Mouse (Mus musculus): ENCODE data around the gene Mcm9.
"Not testable (repeated sequence)": the region's sequence is repeated elsewhere in the genome, so short reads cannot be mapped to it uniquely, and the experiment has no call there.

Mcm9 gene

DNA sequence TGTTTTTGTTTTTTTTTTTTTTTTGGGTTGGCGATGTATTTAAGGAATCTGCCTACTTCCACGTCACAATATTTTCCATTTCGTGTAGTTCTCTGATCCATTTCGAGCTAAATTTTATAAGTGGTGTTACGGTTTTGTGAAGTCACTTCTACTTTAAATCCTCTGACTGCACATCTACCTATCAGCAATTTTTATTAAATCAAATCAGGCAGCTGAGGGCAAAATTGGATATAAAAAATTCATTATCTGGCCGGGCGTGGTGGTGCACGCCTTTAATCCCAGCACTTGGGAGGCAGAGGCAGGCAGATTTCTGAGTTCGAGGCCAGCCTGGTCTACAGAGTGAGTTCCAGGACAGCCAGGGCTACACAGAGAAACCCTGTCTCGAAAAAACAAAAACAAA is at the start of gene Mcm9:
Gene Mcm9 (minus strand): TSS at position 101 of the 400 bp plus-strand sequence.
- DNase-seq: not testable (repeated sequence)

- DNase-seq: no peak
Observed at GRCm38 (mm10) chr10:53661788-53662187, 31.5 kb upstream of the Mcm9 start.

DNA sequence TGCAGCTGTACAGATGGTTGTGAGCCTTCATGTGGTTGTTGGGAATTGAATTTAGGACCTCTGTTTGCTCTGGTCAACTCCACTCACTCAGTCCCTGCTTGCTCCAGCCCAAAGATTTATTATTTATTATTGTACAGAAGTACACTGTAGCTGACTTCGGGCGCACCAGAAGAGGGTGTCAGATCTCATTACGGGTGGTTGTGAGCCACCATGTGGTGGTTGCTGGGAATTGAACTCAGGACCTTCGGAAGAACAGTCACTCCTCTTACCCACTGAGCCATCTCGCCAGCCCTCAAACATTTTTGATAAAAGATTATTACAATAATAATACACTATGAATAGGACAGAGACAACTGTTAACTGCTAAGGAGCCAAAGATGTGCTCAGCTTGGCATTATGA is 24.0 kb upstream of the Mcm9 start:
- not testable (repeated sequence) for DNase-seq

DNA sequence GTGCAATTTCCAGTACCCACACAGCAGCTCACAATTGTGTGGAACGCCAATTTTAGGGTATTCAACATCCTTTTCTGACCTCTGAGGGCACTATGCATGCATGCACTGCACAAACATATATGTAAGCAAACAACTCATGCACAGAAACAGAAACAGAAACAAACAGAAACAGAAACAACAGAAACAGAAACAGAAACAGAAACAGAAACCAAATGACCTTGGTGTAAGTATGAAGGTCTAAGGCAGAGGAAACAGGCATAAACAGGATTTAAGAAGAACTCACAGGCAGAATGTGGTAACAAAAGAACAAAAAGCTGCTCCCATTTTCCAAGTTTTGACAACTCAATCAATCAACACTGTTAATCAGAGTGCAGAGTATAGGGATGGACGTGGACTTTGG is 20.4 kb upstream of the Mcm9 start:
- DNase-seq: no peak

DNA sequence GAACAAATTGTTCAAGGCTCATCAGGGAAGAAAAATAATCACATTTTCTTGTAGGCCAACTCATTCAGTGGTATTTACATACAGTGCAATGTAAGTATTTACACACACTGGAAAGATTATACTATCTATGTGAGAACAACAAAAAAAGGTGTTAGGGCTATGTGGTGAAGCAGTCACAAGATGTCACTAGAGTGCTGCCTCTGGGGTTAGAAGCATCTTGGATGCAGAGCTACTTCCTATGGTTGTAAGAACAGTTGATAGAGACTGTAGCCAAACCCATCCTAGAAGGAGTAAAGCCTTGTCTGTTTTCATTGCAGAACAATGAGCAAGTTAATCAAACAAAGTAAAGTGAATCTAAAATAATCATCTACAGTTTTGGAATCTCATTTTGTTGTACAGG is 11.3 kb upstream of the Mcm9 start:
- DNase-seq: peak; percentile 54 to 60

DNA sequence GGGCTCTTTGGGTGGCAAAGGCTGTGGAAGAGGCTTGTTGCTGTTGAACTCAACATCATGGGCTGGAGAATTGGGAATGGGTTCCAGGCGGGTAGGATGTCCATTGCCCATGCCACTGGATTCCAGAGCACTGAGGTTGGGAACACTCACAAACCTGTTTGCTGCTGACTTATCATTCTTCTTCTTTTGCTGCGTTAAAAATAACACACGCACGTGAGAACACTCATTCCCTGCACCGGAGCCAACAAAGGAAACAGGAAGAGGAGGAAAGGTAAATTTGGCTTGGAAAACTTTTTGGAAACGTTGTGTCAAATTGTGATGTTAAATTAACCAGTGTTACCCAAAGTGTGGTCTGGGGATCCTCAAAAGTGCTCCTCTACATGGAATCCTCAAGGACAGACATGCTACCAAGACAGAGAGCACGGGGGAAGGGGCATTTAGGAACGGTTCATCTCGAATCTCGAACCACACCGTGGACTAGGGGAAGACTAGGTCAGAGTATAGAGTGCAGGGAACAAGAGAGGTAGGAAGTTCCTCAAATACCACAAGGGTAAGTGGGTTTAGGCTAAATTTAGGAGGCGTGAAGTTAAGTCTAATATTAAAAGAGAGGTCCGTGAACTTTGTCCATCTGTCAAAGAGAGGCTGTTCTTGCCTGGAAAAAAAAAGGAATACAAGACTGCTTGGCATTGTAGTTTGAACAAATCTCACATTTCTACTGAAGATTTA is 5.2 kb upstream of the Mcm9 start:
- DNase-seq: no peak

DNA sequence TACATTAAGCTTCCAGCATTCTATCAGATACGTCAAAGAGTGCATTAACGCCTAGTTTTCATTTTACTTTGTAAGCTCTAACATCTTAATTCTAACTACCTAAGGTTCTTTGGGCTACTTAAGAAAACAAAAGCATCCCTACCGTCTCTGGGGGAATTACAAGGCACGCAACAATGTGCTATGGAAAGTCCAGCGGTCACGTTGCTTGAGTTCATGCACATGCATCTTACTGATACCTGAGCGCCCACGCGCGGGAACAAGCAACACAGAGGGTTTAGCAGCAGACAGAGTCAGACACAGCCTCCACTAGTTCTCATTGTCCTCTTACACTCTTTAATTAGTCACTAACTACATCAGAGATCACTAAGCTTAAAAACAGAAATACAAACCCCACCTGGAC is 3.9 kb upstream of the Mcm9 start:
- no peak for DNase-seq

GRCm38 (mm10) chr10:53629918-53630250 is 355 bp downstream of the Mcm9 start:
- DNase-seq: peak; percentile 95 to 99

GRCm38 (mm10) chr10:53629247-53629917 is 857 bp downstream of the Mcm9 start:
- peak; percentile 97 to 99 for DNase-seq

- DNase-seq: no peak
Observed at GRCm38 (mm10) chr10:53615850-53616616, 14.2 kb downstream of the Mcm9 start.

- DNase-seq: no peak
Observed at GRCm38 (mm10) chr10:53613955-53614354, 16.3 kb downstream of the Mcm9 start.

DNA sequence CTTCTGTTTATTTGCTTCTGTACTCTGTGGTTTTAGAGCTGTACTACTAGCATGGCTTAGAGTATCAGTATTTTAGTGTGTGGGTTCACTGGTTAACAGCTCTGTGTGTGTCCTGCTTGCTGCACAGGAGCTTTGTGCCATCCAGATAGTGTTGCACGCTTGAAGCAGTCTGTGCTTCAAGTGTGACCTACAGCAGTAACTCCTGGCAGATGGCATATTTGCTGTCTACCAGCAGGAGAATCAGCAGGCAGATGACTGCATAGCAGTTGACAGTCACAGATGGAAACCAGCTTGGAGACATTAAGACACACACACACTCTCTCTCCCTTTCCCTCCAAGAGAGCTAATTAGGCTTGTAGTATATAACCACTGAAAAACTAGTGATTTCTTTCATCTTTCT is 18.1 kb downstream of the Mcm9 start:
- DNase-seq: peak; percentile 76 to 87

DNA sequence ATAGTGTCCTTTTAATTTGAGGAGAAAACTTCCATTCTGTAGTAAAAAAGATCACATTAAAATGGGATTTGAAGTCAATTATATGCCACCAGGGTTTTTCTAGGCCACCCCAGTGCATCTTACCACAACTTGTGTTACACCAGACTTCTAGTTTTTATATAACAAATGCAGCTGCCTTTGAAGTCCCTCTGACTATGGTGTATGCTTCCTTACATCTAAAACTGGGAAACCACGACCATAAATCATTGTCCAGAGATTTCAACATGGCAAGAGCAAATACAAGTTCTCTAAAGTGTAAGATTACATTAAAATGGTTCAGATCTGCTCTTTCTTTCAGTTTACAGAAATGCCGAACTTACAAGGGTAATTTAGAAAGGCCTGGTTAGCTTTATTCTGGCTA is 22.0 kb downstream of the Mcm9 start:
- DNase-seq: no peak

- DNase-seq: no peak
Observed at GRCm38 (mm10) chr10:53605328-53605727, 24.9 kb downstream of the Mcm9 start.

DNA sequence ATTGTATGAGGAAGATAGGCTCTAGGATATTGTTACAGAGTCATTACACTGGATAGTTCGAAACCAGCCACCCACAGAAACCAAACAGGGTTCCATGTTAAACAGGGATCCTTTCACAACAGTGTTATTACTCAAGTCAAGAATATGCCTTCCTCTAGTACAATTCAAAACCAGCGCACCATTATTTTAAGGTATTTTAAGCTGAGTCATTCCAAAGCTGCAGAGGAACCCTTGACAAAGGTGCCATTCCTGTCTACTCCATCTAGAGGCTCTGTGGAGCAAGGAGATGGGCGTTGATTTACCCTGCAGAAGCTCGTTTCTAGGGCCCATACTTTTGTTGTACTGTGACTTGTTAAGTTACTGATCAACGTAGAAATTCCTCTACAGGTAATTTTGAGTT is 31.4 kb downstream of the Mcm9 start:
- no peak for DNase-seq

- DNase-seq: peak; percentile 44 to 64
Observed at GRCm38 (mm10) chr10:53597121-53597881, 32.9 kb downstream of the Mcm9 start.

- peak; percentile 97 to 98 for DNase-seq
Observed at GRCm38 (mm10) chr10:53596677-53597120, 33.5 kb downstream of the Mcm9 start, which contains the start of gene Asf1a. Asf1a (plus strand) TSS chr10:53596757.

- no peak for DNase-seq
Observed at GRCm38 (mm10) chr10:53595744-53596676, 34.2 kb downstream of the Mcm9 start.

- no peak for DNase-seq
Observed at GRCm38 (mm10) chr10:53585777-53586176, 44.5 kb downstream of the Mcm9 start.

- DNase-seq: peak; percentile 6 to 14
Observed at GRCm38 (mm10) chr10:53581087-53581486, 49.2 kb downstream of the Mcm9 start.

GRCm38 (mm10) chr10:53580621-53581081 is 49.6 kb downstream of the Mcm9 start:
- peak; percentile 49 to 62 for DNase-seq

DNA sequence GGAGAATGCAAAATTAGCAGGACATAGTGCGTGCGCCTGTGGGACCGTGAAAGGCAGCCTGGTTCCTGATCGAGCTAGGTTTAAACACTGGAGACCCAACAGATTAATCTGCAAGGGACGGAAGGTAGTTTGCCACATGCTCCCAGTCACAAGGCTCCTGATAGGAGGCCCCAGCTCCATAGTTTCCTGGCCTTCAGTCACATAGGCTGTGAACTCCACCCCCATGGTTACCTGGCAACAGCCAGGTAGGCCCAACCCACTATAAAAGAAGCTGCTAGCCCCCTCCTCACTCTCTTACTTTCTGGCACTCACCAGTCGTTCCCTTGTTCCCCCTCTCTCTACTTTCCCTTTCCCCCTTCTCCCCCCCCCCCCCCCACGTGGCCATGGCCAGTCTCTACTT is 50.1 kb downstream of the Mcm9 start:
- DNase-seq: peak; percentile 10 to 12

Data from cerebellum, adult 18-20 months (tissue).